Mouse (Mus musculus): ENCODE measurements around the gene Card14.

DNA sequence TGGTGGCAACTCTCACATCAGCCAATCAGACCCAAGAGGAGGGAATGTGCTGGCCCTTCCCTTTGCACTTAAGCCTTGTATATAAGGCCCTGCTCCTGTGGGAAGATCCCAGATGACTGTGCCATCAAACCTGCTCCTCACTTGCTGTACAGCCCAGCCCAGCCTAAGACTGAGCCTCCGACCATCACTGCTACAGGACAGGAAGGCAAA lies at the start of gene Card14:
- TF ChIP-seq POLR2A (IDR thresholded peaks at IDR 0.05; ENCODE audit: control insufficient read depth, low read depth, low read length): no peak
- no peak for TF ChIP-seq CTCF (IDR thresholded peaks at IDR 0.05; ENCODE audit: control insufficient read depth, insufficient read depth, insufficient replicate concordance, low read depth, low read length)

All from testis, adult 2 months (tissue).